Mouse (Mus musculus) cortical plate, adult 2 months (tissue): ENCODE measurements at regions not wholly inside any gene's neighbourhood (a gene's known extent, or its start where the extent isn't known, plus 50 kb on each side); places are given as distances from the start of the nearest gene placed in this dataset.

Experiments
- H3K27ac ChIP-seq: fragments of 200-500 bp; 2 replicates; pipeline ENCODE4 v1.5.1; 2012; ENCODE audit warnings: low read length, control low read depth, inconsistent platforms; ENCODE audit not compliant: insufficient read depth
- H3K4me1 ChIP-seq: fragments of 200-500 bp; 2 replicates; pipeline ENCODE4 v1.6.1; 2011; ENCODE audit warnings: low read length; ENCODE audit not compliant: control insufficient read depth, insufficient read depth
- H3K4me3 ChIP-seq: fragments of 200-500 bp; 2 replicates; pipeline ENCODE4 v1.5.1; 2011; ENCODE audit warnings: mild to moderate bottlenecking, low read length, control low read depth; ENCODE audit not compliant: insufficient read depth
- CTCF ChIP-seq: fragments of 200-500 bp; IDR thresholded peaks from 2 replicates; pipeline ENCODE4 v1.5.1; 2011; ENCODE audit warnings: mild to moderate bottlenecking, control low read depth, low read length; ENCODE audit not compliant: insufficient read depth; ENCODE audit errors: extremely low read depth
- POLR2A ChIP-seq: fragments of 200-500 bp; IDR thresholded peaks from 2 replicates; pipeline ENCODE4 v1.6.1; 2011; ENCODE audit warnings: mild to moderate bottlenecking, low read length, control low read depth; ENCODE audit not compliant: insufficient read depth; ENCODE audit errors: extremely low read depth

- Histone ChIP-seq H3K27ac (no peak overlapping the region), H3K4me1 (no peaks in the 10 kb centered on the region), H3K4me3 (no peak overlapping the region)
- no peak for TF ChIP-seq CTCF
- TF ChIP-seq POLR2A: no peak
These were observed 103.0 kb downstream of the Nab1 start for GRCm38 (mm10) chr1:52397460-52397859.

DNA sequence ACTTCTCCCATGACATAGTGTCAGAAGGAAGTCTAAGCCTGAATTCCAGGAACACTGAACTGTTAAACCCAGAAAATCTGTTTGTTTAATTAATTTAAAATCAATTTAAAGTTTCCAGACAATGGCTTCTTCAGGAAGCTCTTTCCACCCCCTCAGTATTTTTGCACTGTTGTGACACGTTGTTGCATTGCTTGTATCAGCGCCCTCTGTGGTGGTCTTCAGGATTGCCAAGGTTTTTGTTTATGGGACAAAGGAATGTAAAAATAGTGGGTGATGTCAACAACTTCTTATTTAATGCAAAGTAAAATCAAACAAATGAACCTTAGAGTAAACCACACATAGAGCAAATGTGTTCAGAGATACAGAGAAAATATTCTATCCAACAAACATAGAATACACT is 107.5 kb downstream of the Nab1 start:
- TF ChIP-seq POLR2A (no peak), CTCF (no peak)
- no peak overlapping the region for H3K4me3 ChIP-seq
- H3K27ac ChIP-seq: no peak overlapping the region
- H3K4me1 ChIP-seq: peaks cover 2% of the 10 kb centered on the region

GRCm38 (mm10) chr1:52388836-52389235 is 111.6 kb downstream of the Nab1 start:
- Histone ChIP-seq H3K4me3 (no peak overlapping the region), H3K4me1 (peaks cover 2% of the 10 kb centered on the region), H3K27ac (no peak overlapping the region)
- TF ChIP-seq CTCF: no peak
- no peak for TF ChIP-seq POLR2A

GRCm38 (mm10) chr1:52388118-52388517 is 112.4 kb downstream of the Nab1 start:
- H3K4me1 ChIP-seq: peaks cover 2% of the 10 kb centered on the region
- TF ChIP-seq CTCF (no peak), POLR2A (no peak)
- no peak overlapping the region for H3K4me3 ChIP-seq
- H3K27ac ChIP-seq: no peak overlapping the region

DNA sequence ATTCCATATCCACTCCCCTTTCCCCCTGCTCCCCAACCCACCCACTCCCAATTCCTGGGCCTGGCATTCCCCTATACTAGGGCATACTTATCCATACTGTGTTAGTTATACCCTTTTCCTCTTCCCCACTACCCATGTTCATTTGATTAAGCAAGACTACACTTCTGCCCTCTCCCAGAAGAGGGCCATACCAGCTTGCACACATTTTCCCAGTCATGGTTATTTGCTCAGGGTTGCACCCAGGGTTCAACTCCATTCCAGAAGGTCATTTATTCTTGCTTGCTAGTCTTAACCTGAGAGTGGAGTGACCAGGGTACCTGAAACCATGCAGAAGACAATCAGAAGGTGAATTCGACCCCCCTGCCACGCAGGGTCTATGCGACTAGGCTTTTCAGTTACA is 113.4 kb downstream of the Nab1 start:
- H3K4me1 ChIP-seq: peaks cover 2% of the 10 kb centered on the region
- TF ChIP-seq POLR2A: no peak
- TF ChIP-seq CTCF: no peak
- H3K4me3 ChIP-seq: no peak overlapping the region
- H3K27ac ChIP-seq: no peak overlapping the region

- TF ChIP-seq POLR2A: no peak
- TF ChIP-seq CTCF: no peak
- no peaks in the 10 kb centered on the region for H3K4me1 ChIP-seq
- H3K27ac ChIP-seq: no peak overlapping the region
- H3K4me3 ChIP-seq: no peak overlapping the region
These were observed 125.2 kb downstream of the Nab1 start for GRCm38 (mm10) chr1:52375320-52375719.

DNA sequence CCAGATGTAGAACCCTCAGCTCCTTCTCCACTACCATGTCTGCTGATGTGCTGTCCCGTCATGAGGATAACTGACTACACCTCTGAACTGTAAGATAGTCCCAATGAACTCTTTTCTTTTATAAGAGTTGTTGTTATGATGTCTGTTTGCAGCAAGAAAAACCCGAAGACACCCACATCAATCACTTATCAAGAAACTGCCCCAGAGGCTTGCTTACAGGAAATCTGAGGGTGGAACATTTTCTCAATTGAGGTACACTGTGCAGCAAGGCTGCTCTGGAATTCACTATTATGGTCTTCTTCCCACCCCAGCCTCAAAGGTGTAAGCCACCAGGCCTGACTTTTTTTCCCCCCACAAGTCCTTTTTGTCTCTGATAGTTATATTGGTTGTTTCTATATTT is 125.8 kb downstream of the Nab1 start:
- Histone ChIP-seq H3K4me3 (no peak overlapping the region), H3K27ac (no peak overlapping the region), H3K4me1 (no peaks in the 10 kb centered on the region)
- TF ChIP-seq POLR2A: no peak
- TF ChIP-seq CTCF: no peak

- Histone ChIP-seq H3K4me3 (no peak overlapping the region), H3K4me1 (no peaks in the 10 kb centered on the region), H3K27ac (no peak overlapping the region)
- TF ChIP-seq POLR2A: no peak
- TF ChIP-seq CTCF: no peak
These were observed 126.7 kb downstream of the Nab1 start for GRCm38 (mm10) chr1:52373817-52374216.

- Histone ChIP-seq H3K4me3 (no peak overlapping the region), H3K4me1 (peaks cover 2% of the 10 kb centered on the region; the same call in 1 of the 2 replicates), H3K27ac (no peak overlapping the region)
- TF ChIP-seq POLR2A (no peak), CTCF (no peak)
These were observed 133.4 kb upstream of the Gls start for GRCm38 (mm10) chr1:52366386-52366785.

DNA sequence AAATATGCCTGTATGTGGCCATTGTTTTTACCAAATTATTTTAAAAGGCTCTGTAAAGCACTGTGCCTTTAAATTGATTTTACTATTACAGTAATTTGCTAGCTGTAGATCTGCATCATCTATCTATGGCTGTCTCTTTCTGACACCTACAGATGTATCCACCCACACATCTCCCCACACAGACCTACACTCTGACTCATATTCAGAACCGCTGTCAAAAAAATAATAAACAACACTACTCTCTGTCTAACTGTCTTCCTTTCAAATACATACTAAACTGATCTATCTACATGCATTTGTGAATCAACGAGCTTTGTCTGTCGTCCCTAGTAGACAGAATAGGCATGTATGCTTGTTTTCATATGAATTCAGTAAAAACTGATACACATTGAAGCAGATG is 130.6 kb upstream of the Gls start:
- H3K27ac ChIP-seq: no peak overlapping the region
- H3K4me1 ChIP-seq: peaks cover 2% of the 10 kb centered on the region; the same call in 1 of the 2 replicates
- no peak for TF ChIP-seq CTCF
- TF ChIP-seq POLR2A: no peak
- no peak overlapping the region for H3K4me3 ChIP-seq
